Mouse (Mus musculus) myocyte (in vitro differentiated cells): ENCODE measurements at regions not wholly inside any gene's neighbourhood (a gene's known extent, or its start where the extent isn't known, plus 50 kb on each side); places are given as distances from the start of the nearest gene placed in this dataset.

Experiments used
- H3K27me3 ChIP-seq: one replicate; pipeline ENCODE4 v1.6.1; 2011; ENCODE audit not compliant: control insufficient read depth, insufficient read depth, insufficient read length
- H3K36me3 ChIP-seq: one replicate; pipeline ENCODE4 v1.6.1; 2011; ENCODE audit not compliant: control insufficient read depth, insufficient read depth
- H3K4me2 ChIP-seq: one replicate; pipeline ENCODE4 v1.6.1; 2011; ENCODE audit warnings: low read depth, control low read depth
- H3K4me3 ChIP-seq: one replicate; pipeline ENCODE4 v1.5.1; 2011; ENCODE audit warnings: mild to moderate bottlenecking, control low read depth, moderate library complexity
- H3K79me2 ChIP-seq: one replicate; pipeline ENCODE4 v1.6.1; 2011; ENCODE audit not compliant: control insufficient read depth, insufficient read depth
- H3ac ChIP-seq: one replicate; pipeline ENCODE4 v1.6.1; 2011; ENCODE audit not compliant: control insufficient read depth, insufficient read length
- CEBPB ChIP-seq: IDR thresholded peaks from 2 replicates; pipeline ENCODE4 v1.6.1; 2011; ENCODE audit warnings: mild to moderate bottlenecking, moderate library complexity; ENCODE audit not compliant: poor library complexity, insufficient read depth, severe bottlenecking
- E2F4 ChIP-seq: IDR thresholded peaks from one replicate; pipeline ENCODE4 v1.6.1; 2011; ENCODE audit warnings: mild to moderate bottlenecking, control low read depth, moderate library complexity; ENCODE audit not compliant: insufficient read depth
- MAX ChIP-seq: IDR thresholded peaks from one replicate; pipeline ENCODE4 v1.6.1; 2011; ENCODE audit warnings: low read depth, mild to moderate bottlenecking, control low read depth
- MYOD1 ChIP-seq, 3 experiments: IDR thresholded peaks; one replicate each; pipeline ENCODE4 v1.6.1; 2011; ENCODE audit warnings: control low read depth in 2 of 3, low read depth in 2 of 3, mild to moderate bottlenecking in 2 of 3, moderate library complexity in 1 of 3; ENCODE audit not compliant: insufficient read length in 2 of 3, control insufficient read depth in 1 of 3
- MYOG ChIP-seq, 3 experiments: IDR thresholded peaks; one replicate each; pipeline ENCODE4 v1.6.1; 2011; ENCODE audit warnings: control low read depth in 2 of 3, low read depth in 2 of 3, mild to moderate bottlenecking in 2 of 3; ENCODE audit not compliant: insufficient read length in 2 of 3, control insufficient read depth in 1 of 3, insufficient read depth in 1 of 3
- POLR2A ChIP-seq: IDR thresholded peaks from one replicate; pipeline ENCODE4 v1.6.1; 2011; ENCODE audit warnings: low read depth, mild to moderate bottlenecking, control low read depth, moderate library complexity; ENCODE audit not compliant: insufficient read length
- POLR2AphosphoS2 ChIP-seq: IDR thresholded peaks from one replicate; pipeline ENCODE4 v1.6.1; 2011; ENCODE audit warnings: low read depth, control low read depth; ENCODE audit not compliant: insufficient read length
- REST ChIP-seq: IDR thresholded peaks from one replicate; pipeline ENCODE4 v1.6.1; 2011; ENCODE audit warnings: mild to moderate bottlenecking, control low read depth, moderate library complexity; ENCODE audit not compliant: insufficient read depth, insufficient read length
- SRF ChIP-seq: IDR thresholded peaks from one replicate; pipeline ENCODE4 v1.6.1; 2011; ENCODE audit warnings: low read depth; ENCODE audit not compliant: control insufficient read depth, insufficient read length
- TCF12 ChIP-seq: IDR thresholded peaks from one replicate; pipeline ENCODE4 v1.6.1; 2011; ENCODE audit warnings: mild to moderate bottlenecking, control low read depth; ENCODE audit not compliant: poor library complexity, insufficient read depth, severe bottlenecking
- TCF3 ChIP-seq: IDR thresholded peaks from one replicate; pipeline ENCODE4 v1.6.1; 2011; ENCODE audit warnings: low read depth, control low read depth; ENCODE audit not compliant: insufficient read length
- USF1 ChIP-seq: IDR thresholded peaks from one replicate; pipeline ENCODE4 v1.6.1; 2011; ENCODE audit warnings: low read depth, mild to moderate bottlenecking, control low read depth, moderate library complexity

DNA sequence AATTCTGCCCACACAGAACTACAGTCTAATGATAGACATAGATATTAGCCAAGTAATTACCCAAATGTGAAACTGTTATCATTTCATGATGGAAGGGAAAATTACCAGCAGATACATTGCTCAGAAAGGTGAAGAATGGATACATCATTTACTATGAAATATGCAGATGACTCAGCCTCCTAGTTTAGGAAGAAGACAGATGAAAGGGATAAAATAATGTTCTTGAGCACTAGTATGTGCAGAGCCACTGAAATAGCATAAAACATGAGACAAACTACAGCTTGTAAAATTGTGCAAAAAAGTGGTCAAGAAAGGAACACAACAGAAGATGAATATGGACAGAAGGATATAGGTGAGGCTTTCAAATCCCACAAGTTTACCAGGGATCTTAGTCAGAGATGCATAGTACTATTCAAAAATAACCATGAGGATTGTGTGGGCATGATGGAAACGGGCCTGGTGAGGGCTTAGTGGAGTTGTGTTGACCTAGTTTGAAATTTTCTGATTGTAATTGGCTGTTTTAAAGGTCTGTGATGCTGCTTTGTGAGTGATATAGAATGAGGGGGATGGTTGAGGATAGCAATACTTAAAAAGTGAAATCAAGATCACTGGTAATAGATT, 883.3 kb downstream of the Dnajb9 start:
- TF ChIP-seq SRF = no peak
- TF ChIP-seq MYOD1 (IDR thresholded peaks at IDR 0.05; ENCODE audit: control insufficient read depth in 1 of 3, insufficient read length in 2 of 3, low read depth in 2 of 3) = no peak
- TF ChIP-seq MAX = no peak
- TF ChIP-seq TCF3 = no peak
- TF ChIP-seq TCF12 = no peak
- no peak for TF ChIP-seq POLR2AphosphoS2
- no peak for TF ChIP-seq REST
- TF ChIP-seq POLR2A = no peak
- TF ChIP-seq E2F4 = no peak
- TF ChIP-seq CEBPB = no peak
- TF ChIP-seq USF1 = no peak
- no peak for TF ChIP-seq MYOG (IDR thresholded peaks at IDR 0.05; ENCODE audit: control insufficient read depth in 1 of 3, insufficient read depth in 1 of 3, insufficient read length in 2 of 3, low read depth in 2 of 3)
- no peak overlapping the region for H3K4me2 ChIP-seq
- H3ac ChIP-seq = no peak overlapping the region
- no peaks in the 10 kb centered on the region for H3K36me3 ChIP-seq
- no peaks in the 10 kb centered on the region for H3K79me2 ChIP-seq
- no peak overlapping the region for H3K4me3 ChIP-seq
- H3K27me3 ChIP-seq = no peaks in the 10 kb centered on the region

DNA sequence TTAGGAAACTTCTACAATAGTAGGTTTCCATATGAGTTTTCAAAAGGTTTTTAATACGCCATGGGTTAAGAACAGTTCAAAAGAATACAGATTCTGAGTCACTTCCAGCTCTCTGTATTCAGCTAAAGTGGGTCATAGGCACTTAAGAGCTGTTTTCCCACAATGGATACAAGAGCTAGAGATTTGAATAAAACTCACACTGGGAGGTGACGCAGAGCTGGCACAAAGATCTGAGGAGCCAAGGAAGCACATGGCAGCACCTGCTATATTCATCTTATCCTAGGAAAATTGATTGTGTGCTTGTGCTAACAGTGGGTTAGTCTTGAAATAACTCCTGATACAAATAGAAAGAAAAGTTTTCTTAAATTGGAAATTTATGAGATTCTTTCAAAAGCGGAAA, 899.8 kb downstream of the Dnajb9 start:
- no peak overlapping the region for H3ac ChIP-seq
- TF ChIP-seq USF1 = no peak
- TF ChIP-seq REST = no peak
- TF ChIP-seq MYOG (IDR thresholded peaks at IDR 0.05; ENCODE audit: control insufficient read depth in 1 of 3, insufficient read depth in 1 of 3, insufficient read length in 2 of 3, low read depth in 2 of 3) = no peak
- no peak for TF ChIP-seq E2F4
- TF ChIP-seq POLR2AphosphoS2 = no peak
- no peak for TF ChIP-seq MYOD1 (IDR thresholded peaks at IDR 0.05; ENCODE audit: control insufficient read depth in 1 of 3, insufficient read length in 2 of 3, low read depth in 2 of 3)
- no peak for TF ChIP-seq MAX
- no peak for TF ChIP-seq TCF3
- no peak for TF ChIP-seq SRF
- no peak for TF ChIP-seq POLR2A
- TF ChIP-seq CEBPB = no peak
- TF ChIP-seq TCF12 = no peak
- no peaks in the 10 kb centered on the region for H3K27me3 ChIP-seq
- no peak overlapping the region for H3K4me3 ChIP-seq
- no peak overlapping the region for H3K4me2 ChIP-seq
- no peaks in the 10 kb centered on the region for H3K36me3 ChIP-seq
- no peaks in the 10 kb centered on the region for H3K79me2 ChIP-seq

DNA sequence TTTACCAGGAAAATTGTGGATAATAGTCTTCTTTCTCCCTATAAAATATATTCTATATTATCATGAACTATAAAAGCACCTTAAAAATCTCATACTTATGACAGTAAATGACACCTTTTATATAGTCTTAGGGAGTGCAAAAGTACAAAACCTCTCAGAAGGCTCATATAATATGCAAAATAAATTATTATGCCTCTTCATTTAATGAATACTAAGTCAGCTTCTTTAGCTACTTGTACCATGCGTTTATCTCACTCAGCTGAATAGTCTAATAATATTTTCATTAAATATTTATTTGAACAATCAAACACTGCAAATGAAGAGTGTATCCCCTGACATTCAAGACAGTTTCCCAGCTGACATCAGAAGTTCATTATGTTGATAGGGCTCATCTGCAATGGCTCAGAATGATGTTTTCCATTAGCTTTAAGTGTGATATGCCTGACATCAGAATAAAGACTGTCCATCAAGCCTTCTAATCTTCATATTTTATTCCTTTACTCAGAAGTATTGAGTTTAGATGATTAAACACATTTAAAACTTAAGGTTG, 903.5 kb downstream of the Dnajb9 start:
- no peaks in the 10 kb centered on the region for H3K79me2 ChIP-seq
- H3K36me3 ChIP-seq = no peaks in the 10 kb centered on the region
- no peak overlapping the region for H3ac ChIP-seq
- TF ChIP-seq REST (no peak), POLR2A (no peak), E2F4 (no peak), TCF12 (no peak), USF1 (no peak), POLR2AphosphoS2 (no peak), MYOD1 (IDR thresholded peaks at IDR 0.05; ENCODE audit: control insufficient read depth in 1 of 3, insufficient read length in 2 of 3, low read depth in 2 of 3) (no peak)
- H3K27me3 ChIP-seq = no peaks in the 10 kb centered on the region
- no peak overlapping the region for H3K4me2 ChIP-seq
- no peak overlapping the region for H3K4me3 ChIP-seq

DNA sequence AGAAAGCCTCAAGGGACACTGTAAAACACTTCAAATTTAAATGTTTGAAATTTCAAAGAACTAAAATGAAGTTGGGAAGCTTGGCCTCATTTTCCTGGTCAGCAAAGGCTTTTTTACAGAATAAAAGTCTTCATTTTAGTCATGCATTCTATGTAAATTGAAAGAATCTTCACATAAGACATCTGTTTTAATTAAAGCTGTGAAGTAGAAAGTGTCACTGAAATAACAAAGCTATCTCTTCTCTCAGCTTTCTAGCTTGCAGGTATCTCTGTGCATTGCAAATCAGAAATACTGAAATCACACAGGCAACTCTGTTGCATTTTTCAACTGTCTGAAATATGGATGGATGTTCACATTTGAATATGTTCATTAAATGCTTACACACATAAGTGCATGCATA, 909.6 kb downstream of the Dnajb9 start:
- Histone ChIP-seq H3K79me2 (no peaks in the 10 kb centered on the region), H3K27me3 (no peaks in the 10 kb centered on the region)
- TF ChIP-seq USF1 (no peak), MYOG (IDR thresholded peaks at IDR 0.05; ENCODE audit: control insufficient read depth in 1 of 3, insufficient read depth in 1 of 3, insufficient read length in 2 of 3, low read depth in 2 of 3) (no peak), MYOD1 (IDR thresholded peaks at IDR 0.05; ENCODE audit: control insufficient read depth in 1 of 3, insufficient read length in 2 of 3, low read depth in 2 of 3) (no peak), SRF (no peak), POLR2AphosphoS2 (no peak), MAX (no peak), CEBPB (no peak), E2F4 (no peak), TCF12 (no peak), POLR2A (no peak), TCF3 (no peak), REST (no peak)

More for the DNA sequence above, 909.6 kb downstream of the Dnajb9 start:
- no peak overlapping the region for H3ac ChIP-seq
- no peak overlapping the region for H3K4me2 ChIP-seq
- no peaks in the 10 kb centered on the region for H3K36me3 ChIP-seq
- H3K4me3 ChIP-seq = no peak overlapping the region
